8 mouse cellular contexts compared by ENCODE assay signal in the genomic region with DNA sequence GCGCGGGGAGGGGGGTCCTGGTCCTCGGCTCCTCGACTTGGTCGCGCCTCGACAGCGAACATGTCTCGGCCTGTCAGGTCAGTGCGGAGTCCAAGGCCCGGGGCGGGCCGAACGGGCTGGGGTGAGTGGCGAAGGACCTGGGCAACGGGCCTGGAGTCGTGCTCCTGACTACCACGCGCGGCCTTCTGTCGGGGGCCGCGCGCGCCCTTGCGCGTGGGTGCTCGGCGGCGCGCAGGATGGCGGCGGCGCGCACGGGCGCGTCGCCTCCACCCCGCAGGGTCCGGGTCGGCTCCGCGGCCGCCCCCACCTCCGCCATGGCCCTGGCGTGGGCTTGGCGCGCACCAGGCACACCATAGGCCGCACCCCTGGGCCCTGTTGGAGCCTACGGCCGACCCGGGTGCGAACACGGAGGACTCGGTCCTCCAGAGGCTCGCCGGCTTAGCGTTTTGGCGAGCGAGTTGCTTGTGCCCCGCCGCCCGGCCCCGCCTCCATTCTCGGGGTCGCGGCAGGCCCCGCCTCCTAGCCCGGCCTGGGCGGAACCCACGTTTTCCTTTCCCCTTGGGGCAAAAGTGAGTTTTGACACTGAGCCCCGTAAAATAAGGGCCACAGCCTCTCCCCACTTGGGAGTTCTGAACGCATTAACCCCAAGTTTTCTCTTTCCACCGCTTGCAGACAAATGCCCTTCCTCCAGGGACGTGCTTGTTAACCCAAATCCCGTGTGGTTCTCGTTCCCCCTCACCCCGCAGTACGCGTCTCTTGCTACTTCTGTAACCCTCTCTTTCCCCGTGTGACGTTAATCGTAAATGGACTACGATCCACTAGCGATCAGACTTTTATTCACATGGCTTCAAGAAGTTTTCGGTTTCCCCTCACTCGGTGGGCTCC. TPM values are rescaled to one million over a fixed set of nuclear protein-coding genes. Genes with fewer than 3 reads are reported as not detected.
A peak's percentile ranks its signal among the peaks of the same experiment; 100 is the strongest.
DNase-seq lines count a peak whose midpoint lies in the region; ATAC-seq lines count a peak whose summit lies in the region.

No protein-coding gene starts in this region.

- WGBS in embryonic facial prominence, embryonic 12.5 days, result under 1% methylated on average over 78 of the region's 88 CpGs
- under 1% methylated on average over 87 of the region's 88 CpGs for WGBS in limb, embryonic 12.5 days
- 1% methylated on average over 75 of the region's 88 CpGs for WGBS in midbrain, embryonic 14.5 days

- peak; percentile 88 for DNase-seq in 3134 (ENCODE audit: extremely low read depth, insufficient read length, low spot score)
- DNase-seq in adrenal gland, postnatal 14 days, result peak; percentile 91
- DNase-seq in heart, adult 18-20 months, result peak; percentile 89 to 90
- DNase-seq in kidney, adult 18-20 months, result peak; percentile 91
- DNase-seq in midbrain, embryonic 14.5 days, result peak; percentile 83
- peak; percentile 85 for DNase-seq in spleen, adult 12 weeks (ENCODE audit: low spot score)

- peak overlapping the region; percentile 63 for H3K4me2 ChIP-seq in embryonic facial prominence, embryonic 12.5 days (replicated peaks)
- peak overlapping the region; percentile 80 for H3K4me2 ChIP-seq in limb, embryonic 12.5 days
- H3K4me2 ChIP-seq in midbrain, embryonic 14.5 days (ENCODE audit: low read length), result peak overlapping the region; percentile 65

- ATAC-seq in embryonic facial prominence, embryonic 12.5 days (ENCODE audit: insufficient number of reproducible peaks, insufficient read depth, low FRiP score, low TSS enrichment), result peak; percentile 85
- ATAC-seq in limb, embryonic 12.5 days (ENCODE audit: insufficient number of reproducible peaks, insufficient read depth, low FRiP score, low TSS enrichment, low read depth), result peak; percentile 91
- ATAC-seq in midbrain, embryonic 14.5 days (ENCODE audit: low FRiP score, low TSS enrichment), result peak; percentile 84

- 0 out of 2 replicates have a peak, but pooled peaks cover 11% of the 10 kb centered on the region for H3K27me3 ChIP-seq in embryonic facial prominence, embryonic 12.5 days
- peaks cover 8% of the 10 kb centered on the region; the same call in 1 of the 2 replicates for H3K27me3 ChIP-seq in limb, embryonic 12.5 days
- H3K27me3 ChIP-seq in midbrain, embryonic 14.5 days (ENCODE audit: control insufficient read depth, insufficient read depth, low read length), result peaks cover 12% of the 10 kb centered on the region; the same call in 1 of the 2 replicates

- peaks cover 11% of the 10 kb centered on the region; the same call in 1 of the 2 replicates for H3K4me1 ChIP-seq in embryonic facial prominence, embryonic 12.5 days
- H3K4me1 ChIP-seq in limb, embryonic 12.5 days (replicated peaks), result peaks cover 13% of the 10 kb centered on the region; the same call in 1 of the 2 replicates
- peaks cover 10% of the 10 kb centered on the region for H3K4me1 ChIP-seq in midbrain, embryonic 14.5 days (ENCODE audit: control insufficient read depth, insufficient read depth, low read length)

- H3K27ac ChIP-seq in embryonic facial prominence, embryonic 12.5 days, result peak overlapping the region; percentile 99
- peak overlapping the region; percentile 98 for H3K27ac ChIP-seq in limb, embryonic 12.5 days
- peak overlapping the region; percentile 98 for H3K27ac ChIP-seq in midbrain, embryonic 14.5 days (replicated peaks; ENCODE audit: low read depth, low read length)

- H3K9ac ChIP-seq in embryonic facial prominence, embryonic 12.5 days, result peak overlapping the region; percentile 95
- peak overlapping the region; percentile 96 for H3K9ac ChIP-seq in limb, embryonic 12.5 days (replicated peaks)
- peak overlapping the region; percentile 92 for H3K9ac ChIP-seq in midbrain, embryonic 14.5 days (replicated peaks; ENCODE audit: low read length)

- peak overlapping the region; percentile 95 for H3K4me3 ChIP-seq in embryonic facial prominence, embryonic 12.5 days
- H3K4me3 ChIP-seq in limb, embryonic 12.5 days (replicated peaks), result peak overlapping the region; percentile 93
- peak overlapping the region; percentile 99 for H3K4me3 ChIP-seq in midbrain, embryonic 14.5 days (replicated peaks; ENCODE audit: low read depth, low read length)

- 0 out of 2 replicates have a peak, but pooled peaks cover 4% of the 10 kb centered on the region for H3K36me3 ChIP-seq in embryonic facial prominence, embryonic 12.5 days
- H3K36me3 ChIP-seq in limb, embryonic 12.5 days, result peaks cover 10% of the 10 kb centered on the region; the same call in 1 of the 2 replicates
- 0 out of 2 replicates have a peak, but pooled peaks cover under 1% of the 10 kb centered on the region for H3K36me3 ChIP-seq in midbrain, embryonic 14.5 days (ENCODE audit: control insufficient read depth, insufficient read depth, low read length)

- no peaks in the 10 kb centered on the region for H3K9me3 ChIP-seq in embryonic facial prominence, embryonic 12.5 days
- no peaks in the 10 kb centered on the region for H3K9me3 ChIP-seq in limb, embryonic 12.5 days
- no peaks in the 10 kb centered on the region for H3K9me3 ChIP-seq in midbrain, embryonic 14.5 days (ENCODE audit: control insufficient read depth, low read length)

RNA-seq across cellular contexts. Expression of gene Nucks1, which starts 0.6 kb away (rescaled TPM):
- total RNA-seq in adrenal gland, postnatal 14 days (2021), result 124 and 135 TPM in 2 replicates
- 107 and 125 TPM in 2 replicates for polyA plus RNA-seq in embryonic facial prominence, embryonic 12.5 days (2016; fragmentation: Nextera tagmentation; extraction: Ambion mirVana)
- 10 to 100 TPM; 60.7 to 63.9 TPM for total RNA-seq in heart, adult 18-20 months (2021)
- polyA plus RNA-seq in limb, embryonic 12.5 days (2016; fragmentation: Nextera tagmentation; extraction: Ambion mirVana), result 125 and 130 TPM in 2 replicates
- polyA plus RNA-seq in midbrain, embryonic 14.5 days (2014; fragmentation: Nextera tagmentation; extraction: Ambion mirVana), result 39.6 and 59.8 TPM in 2 replicates

RNA-seq across cellular contexts. Expression of gene Rab29, which starts 43.9 kb away (rescaled TPM):
- 14.7 and 19.1 TPM in 2 replicates for total RNA-seq in adrenal gland, postnatal 14 days (2021)
- 18.7 and 18.9 TPM in 2 replicates for polyA plus RNA-seq in embryonic facial prominence, embryonic 12.5 days (2016; fragmentation: Nextera tagmentation; extraction: Ambion mirVana)
- total RNA-seq in heart, adult 18-20 months (2021), result 10 to 100 TPM; 11.3 to 11.4 TPM
- polyA plus RNA-seq in limb, embryonic 12.5 days (2016; fragmentation: Nextera tagmentation; extraction: Ambion mirVana), result 14.5 and 14.7 TPM in 2 replicates
- 3.7 and 8.8 TPM in 2 replicates for polyA plus RNA-seq in midbrain, embryonic 14.5 days (2014; fragmentation: Nextera tagmentation; extraction: Ambion mirVana)

RNA-seq across cellular contexts. Expression of gene Slc45a3, which starts 51.9 kb away (rescaled TPM):
- total RNA-seq in adrenal gland, postnatal 14 days (2021), result 15.5 and 18.3 TPM in 2 replicates
- 3.8 and 3.9 TPM in 2 replicates for polyA plus RNA-seq in embryonic facial prominence, embryonic 12.5 days (2016; fragmentation: Nextera tagmentation; extraction: Ambion mirVana)
- total RNA-seq in heart, adult 18-20 months (2021), result 1 to 10 TPM; 5.4 to 6.9 TPM
- 2.2 and 3.0 TPM in 2 replicates for polyA plus RNA-seq in limb, embryonic 12.5 days (2016; fragmentation: Nextera tagmentation; extraction: Ambion mirVana)
- 2.6 and 6.4 TPM in 2 replicates for polyA plus RNA-seq in midbrain, embryonic 14.5 days (2014; fragmentation: Nextera tagmentation; extraction: Ambion mirVana)

Comparison
In these comparisons a context has a peak if more than half of its experiments do, and no peak if none do; other contexts are left out.
1. Peak in every context shown above with its lines: DNase-seq, ATAC-seq, H3K4me3 ChIP-seq and H3K27ac ChIP-seq.